15 mouse cellular contexts compared by ENCODE assay signal in genomic region chr6:58932515-58933188, GRCm38 (mm10). TPM values are rescaled to one million over a fixed set of nuclear protein-coding genes. Genes with fewer than 3 reads are reported as not detected.
DNase-seq lines count a peak whose midpoint lies in the region; ATAC-seq and TF ChIP-seq lines count a peak whose summit lies in the region.
"Had no signal": no experiment of that assay in that cellular context is flagged by ENCODE, and none has a peak within 500 bp of the region (broad histone marks: within the 10 kb centered on the region; RNA-seq: fewer than 3 reads in every experiment).

No protein-coding gene starts in this region.

- peak overlapping the region; percentile 34; the same call in 1 of the 2 replicates for H3K4me2 ChIP-seq in CH12.LX (ENCODE audit: insufficient read depth, low read depth, poor library complexity, severe bottlenecking)
- H3K4me2 ChIP-seq in forebrain, embryonic 12.5 days = peak overlapping the region; percentile 30
- H3K4me2 ChIP-seq in hindbrain, postnatal 0 days (ENCODE audit: low read depth, low read length) = peak overlapping the region; percentile 27; the same call in 1 of the 2 replicates
- H3K4me2 ChIP-seq: embryonic facial prominence, embryonic 15.5 days had no signal

- no peak overlapping the region for H3K4me3 ChIP-seq in CH12.LX (replicated peaks in 1 of 3; ENCODE audit: low read depth in 2 of 3, low read length in 2 of 3, poor library complexity in 1 of 3)
- H3K4me3 ChIP-seq in forebrain, embryonic 12.5 days (replicated peaks) = no peak overlapping the region
- no peak overlapping the region for H3K4me3 ChIP-seq in hindbrain, postnatal 0 days (ENCODE audit: low read length)
- H3K4me3 ChIP-seq: embryonic facial prominence, embryonic 15.5 days; megakaryocyte, embryonic 14.5 days had no signal

- TF ChIP-seq EP300 in CH12.LX (IDR thresholded peaks at IDR 0.05; ENCODE audit: low read length) = no peak

- no peaks in the 10 kb centered on the region for H3K9me3 ChIP-seq in CH12.LX (replicated peaks; ENCODE audit: low read length)
- no peaks in the 10 kb centered on the region for H3K9me3 ChIP-seq in forebrain, embryonic 12.5 days
- no peaks in the 10 kb centered on the region for H3K9me3 ChIP-seq in hindbrain, postnatal 0 days (ENCODE audit: low read length)
- H3K9me3 ChIP-seq: embryonic facial prominence, embryonic 15.5 days; megakaryocyte, embryonic 14.5 days had no signal

- no peaks in the 10 kb centered on the region for H3K79me2 ChIP-seq in CH12.LX (replicated peaks; ENCODE audit: control insufficient read depth, extremely low read depth, insufficient read depth, poor library complexity, severe bottlenecking)

- H3K36me3 ChIP-seq in CH12.LX (replicated peaks in 1 of 2; ENCODE audit: control insufficient read depth in 1 of 2, insufficient read depth in 1 of 2, low read length in 1 of 2) = no peaks in the 10 kb centered on the region
- H3K36me3 ChIP-seq in forebrain, embryonic 12.5 days (replicated peaks) = no peaks in the 10 kb centered on the region
- no peaks in the 10 kb centered on the region; the same call in 1 of the 2 replicates for H3K36me3 ChIP-seq in hindbrain, postnatal 0 days (ENCODE audit: insufficient read depth, low read length)
- H3K36me3 ChIP-seq: embryonic facial prominence, embryonic 15.5 days had no signal

- no peak for TF ChIP-seq POLR2A in CH12.LX (IDR thresholded peaks at IDR 0.05; ENCODE audit: low read depth, low read length)

- in situ Hi-C loops in CH12.LX (cut with MboI; ENCODE audit: low pct_ligation_motif_present, low pct_unique_long_range_greater_than_20kb, low sequenced_read_pairs) = no loop called here

- dilution Hi-C loops in CH12.LX (cut with MboI; ENCODE audit: extremely low pct_ligation_motif_present, extremely low pct_unique_long_range_greater_than_20kb, low sequenced_read_pairs) = no loop called here

- peak; percentile 69; the same call in 1 of the 2 replicates for ATAC-seq in forebrain, embryonic 12.5 days (ENCODE audit: low FRiP score)
- ATAC-seq in hindbrain, postnatal 0 days = peak; percentile 55
- ATAC-seq: liver, postnatal 0 days; Patski had no signal

- no peak for TF ChIP-seq RAD21 in CH12.LX (IDR thresholded peaks at IDR 0.05; ENCODE audit: low read depth, low read length)

- H3K27ac ChIP-seq in CH12.LX (ENCODE audit: insufficient read depth, low read depth) = peak overlapping the region; percentile 56; the same call in 1 of the 2 replicates
- H3K27ac ChIP-seq in forebrain, embryonic 12.5 days = peak overlapping the region; percentile 80
- H3K27ac ChIP-seq in hindbrain, postnatal 0 days = peak overlapping the region; percentile 74
- H3K27ac ChIP-seq: embryonic facial prominence, embryonic 15.5 days had no signal

- peak overlapping the region; percentile 35; the same call in 1 of the 2 replicates for H3K9ac ChIP-seq in CH12.LX (ENCODE audit: insufficient read depth, low read depth)
- no peak overlapping the region for H3K9ac ChIP-seq in forebrain, embryonic 12.5 days
- no peak overlapping the region for H3K9ac ChIP-seq in hindbrain, postnatal 0 days (replicated peaks; ENCODE audit: low read length)
- H3K9ac ChIP-seq: embryonic facial prominence, embryonic 15.5 days; liver, postnatal 0 days had no signal

- no peak for TF ChIP-seq CTCF in CH12.LX (conservative IDR thresholded peaks at IDR 0.05 in 1 of 2, IDR thresholded peaks at IDR 0.05 in 1 of 2; ENCODE audit: low read depth in 2 of 2, low read length in 2 of 2)
- no peak for TF ChIP-seq CTCF in hindbrain, postnatal 0 days (IDR thresholded peaks at IDR 0.05; ENCODE audit: low read depth)

- peaks cover 18 to 49% of the 10 kb centered on the region in 2 experiments for H3K4me1 ChIP-seq in CH12.LX (ENCODE audit: control insufficient read depth in 1 of 2, insufficient read depth in 2 of 2)
- peaks cover 28% of the 10 kb centered on the region for H3K4me1 ChIP-seq in forebrain, embryonic 12.5 days
- peaks cover 8% of the 10 kb centered on the region for H3K4me1 ChIP-seq in hindbrain, postnatal 0 days (ENCODE audit: insufficient read depth, low read length)
- H3K4me1 ChIP-seq: embryonic facial prominence, embryonic 15.5 days; megakaryocyte, embryonic 14.5 days had no signal

- WGBS in forebrain, embryonic 12.5 days = 56% methylated on average over 12 of the region's 12 CpGs
- 41% methylated on average over 12 of the region's 12 CpGs for WGBS in hindbrain, postnatal 0 days

- peak; percentile 25 to 45 for DNase-seq in cerebellum, postnatal 14 days
- DNase-seq in cerebellum, postnatal 4 days (ENCODE audit: low spot score in 2 of 2) = no peak
- DNase-seq in CH12.LX (ENCODE audit: extremely low read depth) = peak; percentile 47
- DNase-seq in hindbrain, postnatal 0 days (ENCODE audit: low spot score) = peak; percentile 35
- no peak for DNase-seq in heart, adult 8-10 months (ENCODE audit: low spot score)
- DNase-seq in kidney, adult 8-10 months = no peak
- DNase-seq in urinary bladder, postnatal 36 days (ENCODE audit: low spot score in 2 of 2) = no peak
- DNase-seq: gastrocnemius, postnatal 25 days; kidney, adult 9 months; liver, postnatal 0 days; thymus, postnatal 4 days had no signal

- H3K27me3 ChIP-seq in CH12.LX (replicated peaks) = no peaks in the 10 kb centered on the region
- H3K27me3 ChIP-seq in forebrain, embryonic 12.5 days = no peaks in the 10 kb centered on the region
- H3K27me3 ChIP-seq in hindbrain, postnatal 0 days (ENCODE audit: insufficient read depth, low read length) = no peaks in the 10 kb centered on the region
- H3K27me3 ChIP-seq: embryonic facial prominence, embryonic 15.5 days; megakaryocyte, embryonic 14.5 days; Patski had no signal

TF ChIP-seq in CH12.LX, 34 proteins besides CTCF, POLR2A, EP300 and RAD21:
- no peak for TF ChIP-seq MYC (IDR thresholded peaks at IDR 0.05; ENCODE audit: low read depth, low read length)
- TF ChIP-seq IRF4 (IDR thresholded peaks at IDR 0.05; ENCODE audit: low read depth, low read length) = peak; percentile 13; the same call in 1 of the 2 replicates
- TF ChIP-seq USF1 (IDR thresholded peaks at IDR 0.05; ENCODE audit: low read depth, low read length) = no peak
- no peak for TF ChIP-seq POLR2AphosphoS2 (IDR thresholded peaks at IDR 0.05; ENCODE audit: low read depth, low read length)

RNA-seq across cellular contexts. Expression of gene Nap1l5, which starts 25.8 kb away (rescaled TPM):
- not detected in 2 replicates for total RNA-seq in CH12.LX (2012; rRNA removed)
- not detected in 2 replicates for total RNA-seq in CH12.LX (2014; rRNA removed)
- polyA plus RNA-seq in CH12.LX (2012; ENCODE audit: insufficient read length, low read depth) = not detected in 2 replicates
- 42.1 and 44.8 TPM in 2 replicates for polyA plus RNA-seq in forebrain, embryonic 12.5 days (2016; fragmentation: Nextera tagmentation; extraction: Ambion mirVana)
- 169 and 202 TPM in 2 replicates for total RNA-seq in hindbrain, postnatal 0 days (2014; rRNA removed)
- polyA plus RNA-seq in hindbrain, postnatal 0 days (2015; fragmentation: Nextera tagmentation; extraction: Ambion mirVana) = 670 and 683 TPM in 2 replicates
- total RNA-seq in heart, adult 8-10 months (2022) = 1 to 10 TPM in 2 of 4 experiments, under 1 TPM in 2; 0.86 to 1.6 (median 1.1) TPM
- polyA plus RNA-seq: Patski had no signal

Comparison
In these comparisons a context has a peak if more than half of its experiments do, and no peak if none do; other contexts are left out.
1. DNase-seq: peak in cerebellum, postnatal 14 days (2 of 2), CH12.LX (single experiment) and hindbrain, postnatal 0 days (single experiment); none in cerebellum, postnatal 4 days (0 of 2), heart, adult 8-10 months (single experiment), kidney, adult 8-10 months (0 of 2) and urinary bladder, postnatal 36 days (0 of 2).
2. RNA of gene Nap1l5, which starts 25.8 kb away (total RNA-seq): 169 to 202 TPM in hindbrain, postnatal 0 days; 0.86 to 1.6 TPM in heart, adult 8-10 months and not detected in CH12.LX; every median in the first group is over 10 times any median in the second.
3. Peak in every context shown above with its lines, with median percentiles within 50 percentile points of each other: H3K27ac ChIP-seq and H3K4me2 ChIP-seq.